Mouse (Mus musculus): Measurements from ENCODE around the gene Cd209b. TPM values are rescaled to one million over a fixed set of nuclear protein-coding genes. Genes with fewer than 3 reads are reported as not detected.

Cd209b gene
- not detected in 2 replicates for polyA plus RNA-seq (2014; fragmentation: Nextera tagmentation; extraction: Ambion mirVana)

- WGBS: 93% methylated on average over 3 of the region's 3 CpGs
- no peak for ATAC-seq (ENCODE audit: low read depth)
- no peak within 1 kb of the TSS for H3K4me2 ChIP-seq (ENCODE audit: low read depth, low read length)
Observed at GRCm38 (mm10) chr8:3926744-3927143, at the start of gene Cd209b. Cd209b (minus strand) TSS chr8:3926844.

DNA sequence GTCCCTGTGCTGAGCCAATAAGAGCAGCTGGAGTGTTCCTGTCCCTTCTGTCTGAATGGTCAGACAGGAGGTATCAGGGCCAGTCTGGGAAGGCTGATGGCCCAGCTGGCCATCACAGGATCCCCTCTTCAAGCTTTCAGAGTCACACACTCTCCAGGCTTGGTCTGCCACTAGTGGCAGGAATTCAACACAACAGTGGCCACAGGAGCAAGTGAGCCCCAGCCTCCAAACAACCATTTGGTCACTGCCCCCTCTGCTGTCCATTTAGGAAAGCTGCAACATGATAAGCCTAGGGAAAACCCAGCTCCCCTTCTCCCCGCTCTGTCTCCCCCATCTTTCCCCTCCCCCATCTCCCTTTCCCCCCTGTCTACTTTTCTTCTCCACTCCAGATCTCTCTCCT, 29.4 kb upstream of the Cd209b start:
- ATAC-seq (ENCODE audit: low read depth): no peak
- whole genome bisulfite sequencing: 100% methylated on average over 1 of the region's 1 CpGs
- no peaks in the 10 kb centered on the region for H3K27me3 ChIP-seq (ENCODE audit: control insufficient read depth, insufficient read depth, low read length)

More at GRCm38 (mm10) chr8:3926744-3927143, at the start of gene Cd209b:
- Histone ChIP-seq H3K4me1 (ENCODE audit: control insufficient read depth, insufficient read depth, low read length) (no peaks in the 10 kb centered on the region), H3K9ac (replicated peaks; ENCODE audit: low read depth, low read length) (no peak within 1 kb of the TSS), H3K9me3 (ENCODE audit: control insufficient read depth, low read length) (peaks cover 4% of the 10 kb centered on the region; the same call in 1 of the 2 replicates), H3K36me3 (ENCODE audit: control insufficient read depth, insufficient read depth, low read length) (no peaks in the 10 kb centered on the region), H3K27ac (ENCODE audit: low read depth, low read length) (no peak within 1 kb of the TSS), H3K4me3 (ENCODE audit: low read depth, low read length) (no peak within 1 kb of the TSS), H3K27me3 (ENCODE audit: control insufficient read depth, insufficient read depth, low read length) (no peaks in the 10 kb centered on the region)

DNA sequence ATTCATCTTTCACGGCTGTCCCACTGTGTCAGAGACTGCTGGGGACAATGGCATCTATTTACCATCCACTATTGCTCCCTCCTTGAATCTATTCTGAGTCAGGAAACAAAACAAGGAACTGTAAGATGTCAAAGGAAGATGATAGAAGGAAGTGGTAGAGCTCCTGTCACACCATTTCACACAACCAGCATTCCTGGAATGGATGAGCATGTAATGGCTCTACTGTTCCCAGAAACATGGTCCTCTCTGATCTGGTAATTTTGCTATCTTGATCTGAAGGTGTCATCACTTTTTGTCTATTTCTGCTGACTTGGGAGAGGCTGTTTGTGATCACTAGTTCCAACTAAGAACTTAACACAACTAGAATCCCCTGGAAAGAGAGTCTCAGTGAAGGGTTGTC, 28.0 kb upstream of the Cd209b start, which contains the start of gene Cd209c:
Gene Cd209c (minus strand): TSS at position 101 of the 400 bp plus-strand sequence.
- no peak for ATAC-seq (ENCODE audit: low read depth)
- no peaks in the 10 kb centered on the region for H3K4me1 ChIP-seq (ENCODE audit: control insufficient read depth, insufficient read depth, low read length)
- H3K9ac ChIP-seq (replicated peaks; ENCODE audit: low read depth, low read length): no peak within 1 kb of the TSS
- H3K4me3 ChIP-seq (ENCODE audit: low read depth, low read length): no peak within 1 kb of the TSS
- H3K27ac ChIP-seq (ENCODE audit: low read depth, low read length): no peak within 1 kb of the TSS
- 81% methylated on average over 1 of the region's 1 CpGs for WGBS
- no peak within 1 kb of the TSS for H3K4me2 ChIP-seq (ENCODE audit: low read depth, low read length)
- no peaks in the 10 kb centered on the region for H3K9me3 ChIP-seq (ENCODE audit: control insufficient read depth, low read length)
- no peaks in the 10 kb centered on the region for H3K27me3 ChIP-seq (ENCODE audit: control insufficient read depth, insufficient read depth, low read length)
- H3K36me3 ChIP-seq (ENCODE audit: control insufficient read depth, insufficient read depth, low read length): no peaks in the 10 kb centered on the region

More for the DNA sequence above, 29.4 kb upstream of the Cd209b start:
- H3K4me2 ChIP-seq (ENCODE audit: low read depth, low read length): no peak overlapping the region
- H3K4me1 ChIP-seq (ENCODE audit: control insufficient read depth, insufficient read depth, low read length): no peaks in the 10 kb centered on the region
- H3K36me3 ChIP-seq (ENCODE audit: control insufficient read depth, insufficient read depth, low read length): no peaks in the 10 kb centered on the region
- H3K4me3 ChIP-seq (ENCODE audit: low read depth, low read length): no peak overlapping the region
- no peaks in the 10 kb centered on the region; the same call in 1 of the 2 replicates for H3K9me3 ChIP-seq (ENCODE audit: control insufficient read depth, low read length)
- no peak overlapping the region for H3K27ac ChIP-seq (ENCODE audit: low read depth, low read length)
- H3K9ac ChIP-seq (replicated peaks; ENCODE audit: low read depth, low read length): no peak overlapping the region

- 90% methylated on average over 3 of the region's 3 CpGs for WGBS
- Histone ChIP-seq H3K9ac (replicated peaks; ENCODE audit: low read depth, low read length) (no peak overlapping the region), H3K4me3 (ENCODE audit: low read depth, low read length) (no peak overlapping the region), H3K36me3 (ENCODE audit: control insufficient read depth, insufficient read depth, low read length) (no peaks in the 10 kb centered on the region), H3K4me2 (ENCODE audit: low read depth, low read length) (no peak overlapping the region), H3K9me3 (ENCODE audit: control insufficient read depth, low read length) (peaks cover 18% of the 10 kb centered on the region; the same call in 1 of the 2 replicates), H3K27ac (ENCODE audit: low read depth, low read length) (no peak overlapping the region), H3K27me3 (ENCODE audit: control insufficient read depth, insufficient read depth, low read length) (no peaks in the 10 kb centered on the region), H3K4me1 (ENCODE audit: control insufficient read depth, insufficient read depth, low read length) (no peaks in the 10 kb centered on the region)
- no peak for ATAC-seq (ENCODE audit: low read depth)
Observed at GRCm38 (mm10) chr8:3940023-3940422, 13.4 kb upstream of the Cd209b start.

DNA sequence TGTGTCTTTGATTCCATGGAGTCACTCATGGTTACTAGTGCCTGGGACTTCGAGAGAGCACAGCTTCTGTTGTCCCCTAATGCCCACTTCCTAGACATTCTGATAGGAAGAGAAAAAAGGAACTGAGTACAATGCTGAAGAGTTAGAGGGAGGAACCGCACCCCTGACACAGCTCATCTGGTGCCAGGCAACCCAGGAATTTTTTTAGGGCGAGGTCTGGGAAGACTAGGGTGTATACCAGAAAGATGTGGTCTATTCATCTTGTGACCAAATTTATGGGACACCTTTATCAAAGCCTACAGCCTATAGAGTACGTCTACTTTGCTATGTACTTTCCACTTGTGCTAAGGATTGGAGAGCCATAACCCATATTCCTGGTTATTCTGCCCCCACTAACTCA, 48.2 kb downstream of the Cd209b start, which contains the start of gene Cd209d:
Gene Cd209d (minus strand): TSS at position 101 of the 400 bp plus-strand sequence.
- Histone ChIP-seq H3K4me3 (ENCODE audit: low read depth, low read length) (no peak within 1 kb of the TSS), H3K4me1 (ENCODE audit: control insufficient read depth, insufficient read depth, low read length) (no peaks in the 10 kb centered on the region), H3K27me3 (ENCODE audit: control insufficient read depth, insufficient read depth, low read length) (no peaks in the 10 kb centered on the region), H3K4me2 (ENCODE audit: low read depth, low read length) (no peak within 1 kb of the TSS), H3K9ac (replicated peaks; ENCODE audit: low read depth, low read length) (no peak within 1 kb of the TSS), H3K36me3 (ENCODE audit: control insufficient read depth, insufficient read depth, low read length) (no peaks in the 10 kb centered on the region), H3K27ac (ENCODE audit: low read depth, low read length) (no peak within 1 kb of the TSS), H3K9me3 (ENCODE audit: control insufficient read depth, low read length) (peaks cover 11% of the 10 kb centered on the region)
- ATAC-seq (ENCODE audit: low read depth): no peak
- WGBS: 75% methylated on average over 4 of the region's 4 CpGs

DNA sequence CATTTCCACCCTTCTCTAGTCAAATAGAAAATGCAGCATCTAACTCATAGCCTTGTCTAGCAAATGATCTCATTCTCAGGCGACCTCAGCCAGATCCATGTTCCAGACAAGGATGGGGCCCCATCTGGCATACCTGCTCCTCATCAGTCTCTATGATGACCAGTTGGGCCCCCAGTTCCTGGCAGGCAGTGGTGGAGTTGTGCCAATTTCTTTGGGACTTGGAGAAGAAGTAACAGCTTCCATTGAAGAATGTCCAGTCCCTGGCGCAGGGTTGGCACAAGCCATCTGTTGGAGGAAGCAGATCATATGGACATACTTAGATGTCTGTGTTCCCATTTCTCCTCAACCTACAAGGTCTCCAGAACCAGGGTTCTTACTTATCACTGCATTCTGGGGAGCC, 50.5 kb downstream of the Cd209b start:
- Histone ChIP-seq H3K4me2 (ENCODE audit: low read depth, low read length) (no peak overlapping the region), H3K4me3 (ENCODE audit: low read depth, low read length) (no peak overlapping the region), H3K36me3 (ENCODE audit: control insufficient read depth, insufficient read depth, low read length) (no peaks in the 10 kb centered on the region), H3K27me3 (ENCODE audit: control insufficient read depth, insufficient read depth, low read length) (no peaks in the 10 kb centered on the region), H3K4me1 (ENCODE audit: control insufficient read depth, insufficient read depth, low read length) (no peaks in the 10 kb centered on the region), H3K9ac (replicated peaks; ENCODE audit: low read depth, low read length) (no peak overlapping the region), H3K27ac (ENCODE audit: low read depth, low read length) (no peak overlapping the region), H3K9me3 (ENCODE audit: control insufficient read depth, low read length) (peaks cover 16% of the 10 kb centered on the region)
- 80% methylated on average over 2 of the region's 2 CpGs for WGBS
- ATAC-seq (ENCODE audit: low read depth): no peak

Other genes with a start within 250 kb of the Cd209b start
- 0.15 and 0.28 TPM in 2 replicates for gene Fcer2a, start 232.7 kb downstream of the Cd209b start, polyA plus RNA-seq (2014; fragmentation: Nextera tagmentation; extraction: Ambion mirVana)
- gene Clec4g, start 206.2 kb downstream of the Cd209b start, polyA plus RNA-seq (2014; fragmentation: Nextera tagmentation; extraction: Ambion mirVana): not detected in 2 replicates
- gene Cd209a, start 177.9 kb downstream of the Cd209b start, polyA plus RNA-seq (2014; fragmentation: Nextera tagmentation; extraction: Ambion mirVana): not detected in 2 replicates
- not detected in 2 replicates for gene Cd209e, start 72.5 kb downstream of the Cd209b start, polyA plus RNA-seq (2014; fragmentation: Nextera tagmentation; extraction: Ambion mirVana)
- gene Cd209d, start 48.3 kb downstream of the Cd209b start, polyA plus RNA-seq (2014; fragmentation: Nextera tagmentation; extraction: Ambion mirVana): not detected in 2 replicates
- gene Cd209c, start 27.9 kb upstream of the Cd209b start, polyA plus RNA-seq (2014; fragmentation: Nextera tagmentation; extraction: Ambion mirVana): 0.64 and 0.88 TPM in 2 replicates
- gene Cd209f, start 179.0 kb upstream of the Cd209b start, polyA plus RNA-seq (2014; fragmentation: Nextera tagmentation; extraction: Ambion mirVana): not detected in 2 replicates
- gene Cd209g, start 207.3 kb upstream of the Cd209b start, polyA plus RNA-seq (2014; fragmentation: Nextera tagmentation; extraction: Ambion mirVana): not detected in 2 replicates
- 86.7 and 96.4 TPM in 2 replicates for gene Evi5l, start 239.7 kb upstream of the Cd209b start, polyA plus RNA-seq (2014; fragmentation: Nextera tagmentation; extraction: Ambion mirVana)

All from neural tube, embryonic 14.5 days (tissue).